Mouse (Mus musculus): ENCODE measurements around the gene Spred1. TPM values are rescaled to one million over a fixed set of nuclear protein-coding genes. Genes with fewer than 3 reads are reported as not detected.

The Spred1 gene
- total RNA-seq (2012; rRNA removed) = 44.7 and 64.1 TPM in 2 replicates

DNA sequence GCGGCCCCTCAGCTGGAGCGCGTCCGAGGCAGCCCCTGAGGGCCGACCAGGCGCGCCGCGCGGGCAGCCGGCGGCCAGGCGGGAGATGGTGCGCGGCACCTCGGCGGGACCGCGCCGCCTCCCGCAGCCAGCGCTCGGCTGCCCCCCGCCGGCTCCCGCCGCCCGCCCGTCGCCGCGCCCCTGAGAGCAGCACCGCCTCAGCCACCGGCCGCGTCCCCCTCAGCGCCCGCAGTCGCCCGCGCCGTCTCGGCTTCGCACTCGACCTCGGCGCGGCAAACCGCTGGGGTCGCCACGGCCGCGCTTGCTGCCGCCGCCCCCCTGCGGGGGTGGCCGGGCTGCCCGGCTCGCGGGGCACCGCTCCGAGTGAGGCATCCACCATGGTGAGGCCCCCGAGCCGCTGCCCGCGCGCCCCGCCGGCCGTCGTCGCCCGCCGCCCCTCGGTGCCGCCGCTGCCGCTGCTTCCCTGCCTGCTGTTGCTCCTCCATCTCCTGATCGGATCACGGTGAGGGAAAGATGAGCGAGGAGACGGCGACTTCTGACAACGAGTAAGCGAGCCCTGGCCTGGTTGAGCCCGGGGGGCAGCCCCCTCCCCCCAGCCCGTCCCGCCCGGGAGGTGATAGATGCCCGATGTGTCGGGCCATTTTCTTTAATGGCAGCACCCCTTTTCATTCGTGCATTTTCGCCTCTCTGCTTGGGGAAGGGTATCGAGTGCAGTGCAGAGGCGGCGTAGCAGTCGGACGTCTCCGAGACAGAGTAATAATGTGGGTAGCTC is at the start of gene Spred1:
Gene Spred1, plus strand, starts transcription at position 163 of the 772 bp plus-strand sequence.
- H3K4me1 ChIP-seq (ENCODE audit: control insufficient read depth in 2 of 2, insufficient read depth in 2 of 2, low read length in 2 of 2, poor library complexity in 1 of 2) = peaks cover 4 to 6% of the 10 kb centered on the region in 2 experiments; a peak in 2 of 4 replicates
- H3K36me3 ChIP-seq (ENCODE audit: control insufficient read depth, insufficient read depth, low read length, poor library complexity, severe bottlenecking) = no peaks in the 10 kb centered on the region
- H3K9me3 ChIP-seq (ENCODE audit: control insufficient read depth, insufficient read depth, low read depth, low read length) = no peaks in the 10 kb centered on the region
- in situ Hi-C loops (cut with MboI; ENCODE audit: low sequenced_read_pairs in 2 of 2, unreplicated experiment in 2 of 2) = no loop called here
- TF ChIP-seq CHD2 (IDR thresholded peaks at IDR 0.05; ENCODE audit: low read depth, low read length) (no peak), MAFK (IDR thresholded peaks at IDR 0.05; ENCODE audit: insufficient read depth, low read depth, low read length) (no peak), ZNF384 (IDR thresholded peaks at IDR 0.05; ENCODE audit: low read depth, low read length) (no peak), HCFC1 (IDR thresholded peaks at IDR 0.05; ENCODE audit: borderline replicate concordance, insufficient read depth, low read length) (no peak), ZC3H11A (IDR thresholded peaks at IDR 0.05; ENCODE audit: borderline replicate concordance, low read depth, low read length) (no peak)
- H3K9ac ChIP-seq (ENCODE audit: insufficient read depth, low read depth, low read length, poor library complexity, severe bottlenecking) = peak within 1 kb of the TSS; percentile 93
- no peak for DNase-seq (ENCODE audit: low read depth, low spot score)
- peak within 1 kb of the TSS; percentile 86 to 92 for H3K4me3 ChIP-seq (ENCODE audit: insufficient read depth in 1 of 2, low read depth in 1 of 2, low read length in 2 of 2, poor library complexity in 1 of 2, severe bottlenecking in 1 of 2)
- peak within 1 kb of the TSS; percentile 84 for H3K27ac ChIP-seq (ENCODE audit: insufficient read depth, low read depth, low read length, poor library complexity, severe bottlenecking)

- in situ Hi-C loops (cut with MboI; ENCODE audit: low sequenced_read_pairs in 2 of 2, unreplicated experiment in 2 of 2) = no loop called here
- no peak for DNase-seq (ENCODE audit: low read depth, low spot score)
These were observed 49.6 kb upstream of the Spred1 start for GRCm38 (mm10) chr2:117071596-117071995.

GRCm38 (mm10) chr2:117078711-117079110 is 42.5 kb upstream of the Spred1 start:
- Histone ChIP-seq H3K9me3 (ENCODE audit: control insufficient read depth, insufficient read depth, low read depth, low read length) (no peaks in the 10 kb centered on the region), H3K9ac (ENCODE audit: insufficient read depth, low read depth, low read length, poor library complexity, severe bottlenecking) (no peak overlapping the region), H3K36me3 (ENCODE audit: control insufficient read depth, insufficient read depth, low read length, poor library complexity, severe bottlenecking) (no peaks in the 10 kb centered on the region), H3K4me3 (ENCODE audit: insufficient read depth in 1 of 2, low read depth in 1 of 2, low read length in 2 of 2, poor library complexity in 1 of 2, severe bottlenecking in 1 of 2) (no peak overlapping the region), H3K4me1 (ENCODE audit: control insufficient read depth in 2 of 2, insufficient read depth in 2 of 2, low read length in 2 of 2, poor library complexity in 1 of 2) (no peaks in the 10 kb centered on the region), H3K27ac (ENCODE audit: insufficient read depth, low read depth, low read length, poor library complexity, severe bottlenecking) (no peak overlapping the region)
- TF ChIP-seq MAFK (IDR thresholded peaks at IDR 0.05; ENCODE audit: insufficient read depth, low read depth, low read length) (no peak), HCFC1 (IDR thresholded peaks at IDR 0.05; ENCODE audit: borderline replicate concordance, insufficient read depth, low read length) (no peak), CHD2 (IDR thresholded peaks at IDR 0.05; ENCODE audit: low read depth, low read length) (no peak)
- no peak for DNase-seq (ENCODE audit: low read depth, low spot score)
- in situ Hi-C loops (cut with MboI; ENCODE audit: low sequenced_read_pairs in 2 of 2, unreplicated experiment in 2 of 2) = no loop called here

More at GRCm38 (mm10) chr2:117071596-117071995, 49.6 kb upstream of the Spred1 start:
- Histone ChIP-seq H3K4me3 (ENCODE audit: insufficient read depth in 1 of 2, low read depth in 1 of 2, low read length in 2 of 2, poor library complexity in 1 of 2, severe bottlenecking in 1 of 2) (no peak overlapping the region), H3K36me3 (ENCODE audit: control insufficient read depth, insufficient read depth, low read length, poor library complexity, severe bottlenecking) (no peaks in the 10 kb centered on the region), H3K27ac (ENCODE audit: insufficient read depth, low read depth, low read length, poor library complexity, severe bottlenecking) (no peak overlapping the region), H3K9ac (ENCODE audit: insufficient read depth, low read depth, low read length, poor library complexity, severe bottlenecking) (no peak overlapping the region), H3K4me1 (ENCODE audit: control insufficient read depth in 2 of 2, insufficient read depth in 2 of 2, low read length in 2 of 2, poor library complexity in 1 of 2) (no peaks in the 10 kb centered on the region), H3K9me3 (ENCODE audit: control insufficient read depth, insufficient read depth, low read depth, low read length) (no peaks in the 10 kb centered on the region)
- TF ChIP-seq CHD2 (IDR thresholded peaks at IDR 0.05; ENCODE audit: low read depth, low read length) = no peak
- no peak for TF ChIP-seq HCFC1 (IDR thresholded peaks at IDR 0.05; ENCODE audit: borderline replicate concordance, insufficient read depth, low read length)
- TF ChIP-seq ZC3H11A (IDR thresholded peaks at IDR 0.05; ENCODE audit: borderline replicate concordance, low read depth, low read length) = no peak
- no peak for TF ChIP-seq ZNF384 (IDR thresholded peaks at IDR 0.05; ENCODE audit: low read depth, low read length)
- TF ChIP-seq MAFK (IDR thresholded peaks at IDR 0.05; ENCODE audit: insufficient read depth, low read depth, low read length) = no peak

- Histone ChIP-seq H3K4me3 (ENCODE audit: insufficient read depth in 1 of 2, low read depth in 1 of 2, low read length in 2 of 2, poor library complexity in 1 of 2, severe bottlenecking in 1 of 2) (no peak overlapping the region), H3K4me1 (ENCODE audit: control insufficient read depth in 2 of 2, insufficient read depth in 2 of 2, low read length in 2 of 2, poor library complexity in 1 of 2) (no peaks in the 10 kb centered on the region), H3K9me3 (ENCODE audit: control insufficient read depth, insufficient read depth, low read depth, low read length) (no peaks in the 10 kb centered on the region), H3K9ac (ENCODE audit: insufficient read depth, low read depth, low read length, poor library complexity, severe bottlenecking) (no peak overlapping the region), H3K36me3 (ENCODE audit: control insufficient read depth, insufficient read depth, low read length, poor library complexity, severe bottlenecking) (no peaks in the 10 kb centered on the region), H3K27ac (ENCODE audit: insufficient read depth, low read depth, low read length, poor library complexity, severe bottlenecking) (no peak overlapping the region)
- no peak for DNase-seq (ENCODE audit: low read depth, low spot score)
- TF ChIP-seq ZC3H11A (IDR thresholded peaks at IDR 0.05; ENCODE audit: borderline replicate concordance, low read depth, low read length) = no peak
- TF ChIP-seq CHD2 (IDR thresholded peaks at IDR 0.05; ENCODE audit: low read depth, low read length) = no peak
- TF ChIP-seq MAFK (IDR thresholded peaks at IDR 0.05; ENCODE audit: insufficient read depth, low read depth, low read length) = no peak
- TF ChIP-seq HCFC1 (IDR thresholded peaks at IDR 0.05; ENCODE audit: borderline replicate concordance, insufficient read depth, low read length) = no peak
- TF ChIP-seq ZNF384 (IDR thresholded peaks at IDR 0.05; ENCODE audit: low read depth, low read length) = no peak
- in situ Hi-C loops (cut with MboI; ENCODE audit: low sequenced_read_pairs in 2 of 2, unreplicated experiment in 2 of 2) = no loop called here
These were observed 41.6 kb upstream of the Spred1 start for GRCm38 (mm10) chr2:117079621-117080020.
